Mouse (Mus musculus) embryonic stem cell, embryonic (primary cell): Measurements from ENCODE around the gene Gm6509.
"Not testable (repeated sequence)": the region's sequence is repeated elsewhere in the genome, so short reads cannot be mapped to it uniquely, and the experiment has no call there.

ENCODE experiments used
- CTCF ChIA-PET, 4 experiments: fragments of 300-600 bp in 2 of 4; fragments of 350-600 bp in 2 of 4; sonication (Branson Sonifier 250); formaldehyde crosslinking; loops; one replicate each; lab custom pipeline; 2022; ENCODE audit warnings: inconsistent platforms in 2 of 4; lab: Charles Lee
- POLR2A ChIA-PET, 4 experiments: fragments of 300-600 bp in 2 of 4; fragments of 350-600 bp in 2 of 4; sonication (Branson Sonifier 250); formaldehyde crosslinking; loops; one replicate each; lab custom pipeline; 2022; ENCODE audit warnings: antibody characterized with exemption in 4 of 4, inconsistent platforms in 1 of 4; lab: Charles Lee

Gene Gm6509

DNA sequence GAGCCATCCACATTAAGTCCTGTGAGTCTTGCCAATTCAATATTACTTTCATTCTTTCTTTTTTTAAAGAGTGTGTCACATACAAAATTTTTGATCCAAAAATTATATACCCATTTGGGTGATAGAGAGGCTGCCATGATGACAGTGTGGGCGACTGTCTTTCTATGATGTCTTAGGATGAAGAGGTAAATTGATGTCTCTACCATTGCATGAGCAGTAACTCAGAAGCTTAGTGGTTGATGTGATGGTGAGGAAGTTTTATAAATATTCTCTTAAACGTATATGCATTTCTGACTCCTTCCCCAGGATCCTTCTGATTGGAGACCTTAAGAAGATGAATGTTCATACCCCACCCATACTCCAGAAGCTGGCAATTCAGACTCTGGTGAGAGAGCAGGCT, at the start of gene Gm6509:
Gene Gm6509, plus strand, starts transcription at position 301 of the 400 bp plus-strand sequence.
- CTCF ChIA-PET, POLR2A ChIA-PET: not testable (repeated sequence)

GRCm38 (mm10) chr5:94616242-94616641, 7.5 kb upstream of the Gm6509 start, which contains the start of gene Gm3147:
Gene Gm3147, minus strand, starts transcription at chr5:94616342.
- POLR2A ChIA-PET, CTCF ChIA-PET: not testable (repeated sequence)

GRCm38 (mm10) chr5:94648082-94648481, 24.3 kb downstream of the Gm6509 start, which contains the start of gene Gm6205:
Gene Gm6205, plus strand, starts transcription at chr5:94648382.
- POLR2A ChIA-PET, CTCF ChIA-PET: not testable (repeated sequence)
